Mouse (Mus musculus) 3T3-L1 (cell line): ENCODE measurements around the gene Sec31b.

Source experiments
- DNase-seq: peaks from one replicate; pipeline ENCODE4 v3.0.0-alpha.2; 2015; ENCODE audit warnings: low read depth, low spot score

The Sec31b gene

GRCm38 (mm10) chr19:44487266-44487665 lies 58.4 kb downstream of the Sec31b start:
- DNase-seq = peak; percentile 66

- DNase-seq = peak; percentile 44
Measured at GRCm38 (mm10) chr19:44476541-44476940, 69.1 kb downstream of the Sec31b start.

GRCm38 (mm10) chr19:44475268-44475667 lies 70.4 kb downstream of the Sec31b start:
- no peak for DNase-seq

- DNase-seq = peak; percentile 92
Measured at GRCm38 (mm10) chr19:44474158-44474557, 71.5 kb downstream of the Sec31b start.
